Mouse (Mus musculus) heart, embryonic 16.5 days (tissue): ENCODE data around the gene Smarce1. TPM values are rescaled to one million over a fixed set of nuclear protein-coding genes. Genes with fewer than 3 reads are reported as not detected.

Experiments used
- polyA plus RNA-seq: library from polyadenylated mRNA; unstranded; fragments of >200 nt; fragmentation: Nextera tagmentation; extraction: Ambion mirVana; gene quantifications from 2 replicates; pipeline ENCODE4 v1.2.1, GENCODE M21; 2015

Gene Smarce1
- polyA plus RNA-seq, 1 experiment from 2014 or later = 177 TPM

Other genes starting within 250 kb of the Smarce1 start
- gene Gjd3, start 248.0 kb downstream of the Smarce1 start, polyA plus RNA-seq = 4.1 and 4.5 TPM in 2 replicates
- gene Top2a, start 206.8 kb downstream of the Smarce1 start, polyA plus RNA-seq = 162 and 179 TPM in 2 replicates
- 377 and 385 TPM in 2 replicates for gene Igfbp4, start 189.8 kb downstream of the Smarce1 start, polyA plus RNA-seq
- 0.06 and 0.71 TPM in 2 replicates for gene Tns4, start 141.7 kb downstream of the Smarce1 start, polyA plus RNA-seq
- gene Ccr7, start 75.9 kb downstream of the Smarce1 start, polyA plus RNA-seq = 0.69 and 1.5 TPM in 2 replicates
- gene Krt222, start 13.1 kb upstream of the Smarce1 start, polyA plus RNA-seq = 3.2 and 4.5 TPM in 2 replicates
- gene Krt24, start 54.2 kb upstream of the Smarce1 start, polyA plus RNA-seq = not detected in 2 replicates
- 0.07 and 0.10 TPM in 2 replicates for gene Krt25, start 91.9 kb upstream of the Smarce1 start, polyA plus RNA-seq
- not detected in 2 replicates for gene Krt26, start 106.9 kb upstream of the Smarce1 start, polyA plus RNA-seq
- gene Krt27, start 120.1 kb upstream of the Smarce1 start, polyA plus RNA-seq = not detected in 2 replicates
- 0.09 TPM in 1 of 2 replicates, not detected in the other for gene Krt28, start 143.9 kb upstream of the Smarce1 start, polyA plus RNA-seq
- gene Krt10, start 158.3 kb upstream of the Smarce1 start, polyA plus RNA-seq = 13.2 and 14.1 TPM in 2 replicates
- gene Krt12, start 191.2 kb upstream of the Smarce1 start, polyA plus RNA-seq = 0.07 TPM in 1 of 2 replicates, not detected in the other
- gene Krt20, start 207.1 kb upstream of the Smarce1 start, polyA plus RNA-seq = 0.54 and 2.5 TPM in 2 replicates